Mouse (Mus musculus) gastrocnemius, adult 8-10 months (tissue): ENCODE results near the gene Gm20937. TPM values are rescaled to one million over a fixed set of nuclear protein-coding genes. Genes with fewer than 3 reads are reported as not detected.
"Not testable (repeated sequence)": the region's sequence is repeated elsewhere in the genome, so short reads cannot be mapped to it uniquely, and the experiment has no call there.

Experiments
- DNase-seq, 2 experiments: peaks; one replicate each; pipeline ENCODE4 v3.0.0; 2022; ENCODE audit warnings: low spot score in 2 of 2
- total RNA-seq, 4 experiments: library from RNA; stranded (reverse); gene quantifications; 2 replicates each; pipeline ENCODE4 v1.2.4; 2022

Gm20937 gene
- total RNA-seq, result not detected

GRCm38 (mm10) chrY:68294798-68295197 lies at the start of gene Gm20937:
Gene Gm20937, minus strand, starts transcription at chrY:68294898.
- not testable (repeated sequence) for DNase-seq

Other genes with a start within 250 kb of the Gm20937 start
- gene Gm20816, start 243.1 kb upstream of the Gm20937 start, total RNA-seq, result not detected